Mouse (Mus musculus) forebrain, embryonic 11.5 days (tissue): ENCODE measurements around the gene Clec3a. TPM values are rescaled to one million over a fixed set of nuclear protein-coding genes. Genes with fewer than 3 reads are reported as not detected.

Experiments
- ATAC-seq: fragments of 200-750 bp; cut with Nextera tagmentation; replicated peaks from 2 replicates; pipeline ENCODE4 v1.8.0; 2017; ENCODE audit warnings: moderate TSS enrichment; ENCODE audit not compliant: low FRiP score
- DNase-seq: peaks from one replicate; pipeline ENCODE4 v3.0.0-alpha.2; 2017; ENCODE audit warnings: low spot score
- H3K27ac ChIP-seq: fragments of 300-500 bp; sonication (generic); 2 replicates; pipeline ENCODE4 v1.5.1; 2014; ENCODE audit warnings: low read depth, low read length
- H3K27me3 ChIP-seq: fragments of 300-500 bp; sonication (generic); 2 replicates; pipeline ENCODE4 v1.6.1; 2014; ENCODE audit warnings: mild to moderate bottlenecking, low read length, mixed read lengths; ENCODE audit not compliant: control insufficient read depth, insufficient read depth
- H3K36me3 ChIP-seq: fragments of 300-500 bp; sonication (generic); 2 replicates; pipeline ENCODE4 v1.6.1; 2014; ENCODE audit warnings: mild to moderate bottlenecking, low read length, moderate library complexity, mixed read lengths; ENCODE audit not compliant: control insufficient read depth, insufficient read depth
- H3K4me1 ChIP-seq: fragments of 300-500 bp; sonication (generic); replicated peaks from 2 replicates; pipeline ENCODE4 v1.6.1; 2014; ENCODE audit warnings: low read length, mixed read lengths; ENCODE audit not compliant: control insufficient read depth, insufficient read depth
- H3K4me2 ChIP-seq: fragments of 300-500 bp; sonication (generic); 2 replicates; pipeline ENCODE4 v1.6.1; 2014; ENCODE audit warnings: low read depth, mild to moderate bottlenecking, low read length, moderate library complexity, mixed read lengths; ENCODE audit not compliant: severe bottlenecking
- H3K4me3 ChIP-seq: fragments of 300-500 bp; sonication (generic); 2 replicates; pipeline ENCODE4 v1.5.1; 2014; ENCODE audit warnings: low read depth, low read length
- H3K9ac ChIP-seq: fragments of 300-500 bp; sonication (generic); 2 replicates; pipeline ENCODE4 v1.6.1; 2014; ENCODE audit warnings: low read length
- H3K9me3 ChIP-seq: fragments of 300-500 bp; sonication (generic); 2 replicates; pipeline ENCODE4 v1.6.1; 2016; ENCODE audit warnings: low read length, mixed read lengths; ENCODE audit not compliant: control insufficient read depth
- WGBS: fragments of 180-500 bp; shearing (Covaris S2); extraction: QIAGEN DNeasy Blood & Tissue Kit; methylation state at CpG from one replicate; pipeline ENCODE4 v1.1.7; 2014; 5-methylcytosine and 5-hydroxymethylcytosine counted together
- polyA plus RNA-seq: library from polyadenylated mRNA; unstranded; fragments of >200 nt; fragmentation: Nextera tagmentation; extraction: Ambion mirVana; gene quantifications from 2 replicates; pipeline ENCODE4 v1.2.1, GENCODE M21; 2014

Gene Clec3a
- polyA plus RNA-seq, 1 experiment from 2014 or later, result not detected

- DNase-seq, result no peak
- no peak for ATAC-seq
Observed at GRCm38 (mm10) chr8:114468526-114469207, 50.8 kb downstream of the Clec3a start.

GRCm38 (mm10) chr8:114469208-114469590 lies 51.3 kb downstream of the Clec3a start:
- Histone ChIP-seq H3K4me3 (no peak overlapping the region), H3K4me1 (no peaks in the 10 kb centered on the region), H3K27ac (no peak overlapping the region), H3K9me3 (no peaks in the 10 kb centered on the region), H3K4me2 (no peak overlapping the region), H3K27me3 (no peaks in the 10 kb centered on the region), H3K36me3 (no peaks in the 10 kb centered on the region), H3K9ac (no peak overlapping the region)
- ATAC-seq, result no peak
- 93% methylated on average over 10 of the region's 10 CpGs for WGBS
- DNase-seq, result no peak

More at GRCm38 (mm10) chr8:114468526-114469207, 50.8 kb downstream of the Clec3a start:
- Histone ChIP-seq H3K9me3 (no peaks in the 10 kb centered on the region), H3K4me2 (no peak overlapping the region), H3K4me3 (no peak overlapping the region), H3K27me3 (no peaks in the 10 kb centered on the region), H3K4me1 (no peaks in the 10 kb centered on the region), H3K9ac (no peak overlapping the region), H3K36me3 (no peaks in the 10 kb centered on the region), H3K27ac (no peak overlapping the region)
- 90% methylated on average over 21 of the region's 21 CpGs for WGBS

- whole genome bisulfite sequencing, result 94% methylated on average over 11 of the region's 11 CpGs
- H3K27ac ChIP-seq, result no peak overlapping the region
- no peaks in the 10 kb centered on the region for H3K36me3 ChIP-seq
- H3K9ac ChIP-seq, result no peak overlapping the region
- H3K4me2 ChIP-seq, result no peak overlapping the region
- no peak overlapping the region for H3K4me3 ChIP-seq
- H3K27me3 ChIP-seq, result no peaks in the 10 kb centered on the region
- no peaks in the 10 kb centered on the region for H3K4me1 ChIP-seq
- ATAC-seq (no peak), DNase-seq (no peak)
- no peaks in the 10 kb centered on the region for H3K9me3 ChIP-seq
Observed at GRCm38 (mm10) chr8:114473546-114473945, 55.7 kb downstream of the Clec3a start.

Other genes with a start within 250 kb of the Clec3a start
- 9.6 and 11.3 TPM in 2 replicates for gene Vat1l, start 212.5 kb upstream of the Clec3a start, polyA plus RNA-seq
- gene Wwox, start 21.6 kb downstream of the Clec3a start, polyA plus RNA-seq, result 13.6 and 13.8 TPM in 2 replicates